Mouse (Mus musculus): ENCODE results near the gene 1700014D04Rik. TPM values are rescaled to one million over a fixed set of nuclear protein-coding genes. Genes with fewer than 3 reads are reported as not detected.
"Not testable (repeated sequence)": the region's sequence is repeated elsewhere in the genome, so short reads cannot be mapped to it uniquely, and the experiment has no call there.

The 1700014D04Rik gene
- polyA plus RNA-seq, 1 experiment from 2014 or later: not detected

GRCm38 (mm10) chr13:59766786-59767515, 20.4 kb upstream of the 1700014D04Rik start:
- ATAC-seq (replicated peaks; ENCODE audit: low FRiP score): no peak
- Histone ChIP-seq H3K27ac (peak overlapping the region; percentile 80), H3K4me2 (peak overlapping the region; percentile 78), H3K9ac (peak overlapping the region; percentile 17; the same call in 1 of the 2 replicates), H3K4me1 (peaks cover 51% of the 10 kb centered on the region), H3K9me3 (replicated peaks) (no peaks in the 10 kb centered on the region), H3K4me3 (replicated peaks) (peak overlapping the region; percentile 14), H3K27me3 (no peaks in the 10 kb centered on the region), H3K36me3 (peaks cover 19% of the 10 kb centered on the region)
- 45% methylated on average over 11 of the region's 11 CpGs for WGBS

- Histone ChIP-seq H3K4me1 (peaks cover 27% of the 10 kb centered on the region), H3K27me3 (no peaks in the 10 kb centered on the region), H3K4me2 (no peak overlapping the region), H3K9me3 (replicated peaks) (no peaks in the 10 kb centered on the region), H3K9ac (no peak overlapping the region), H3K4me3 (replicated peaks) (no peak overlapping the region), H3K27ac (no peak overlapping the region), H3K36me3 (peaks cover 55% of the 10 kb centered on the region)
- ATAC-seq (replicated peaks; ENCODE audit: low FRiP score): no peak
- 93% methylated on average over 7 of the region's 7 CpGs for WGBS
These were observed 16.2 kb upstream of the 1700014D04Rik start for GRCm38 (mm10) chr13:59762791-59763190.

GRCm38 (mm10) chr13:59756906-59757305, 10.4 kb upstream of the 1700014D04Rik start:
- ATAC-seq (replicated peaks; ENCODE audit: low FRiP score): no peak
- 74% methylated on average over 7 of the region's 7 CpGs for WGBS
- Histone ChIP-seq H3K4me3 (replicated peaks) (no peak overlapping the region), H3K4me1 (0 out of 2 replicates have a peak, but pooled peaks cover 3% of the 10 kb centered on the region), H3K9ac (no peak overlapping the region), H3K27ac (0 out of 2 replicates have a peak overlapping the region, but pooled peaks have one; percentile 14), H3K36me3 (peaks cover 69% of the 10 kb centered on the region), H3K27me3 (no peaks in the 10 kb centered on the region), H3K4me2 (no peak overlapping the region), H3K9me3 (replicated peaks) (no peaks in the 10 kb centered on the region)

GRCm38 (mm10) chr13:59750310-59750709, 3.8 kb upstream of the 1700014D04Rik start:
- no peak overlapping the region for H3K4me2 ChIP-seq
- no peak overlapping the region for H3K4me3 ChIP-seq (replicated peaks)
- no peaks in the 10 kb centered on the region for H3K27me3 ChIP-seq
- H3K9me3 ChIP-seq (replicated peaks): no peaks in the 10 kb centered on the region
- no peaks in the 10 kb centered on the region for H3K4me1 ChIP-seq
- 79% methylated on average over 12 of the region's 12 CpGs for WGBS
- H3K36me3 ChIP-seq: peaks cover 15% of the 10 kb centered on the region
- H3K9ac ChIP-seq: no peak overlapping the region
- no peak for ATAC-seq (replicated peaks; ENCODE audit: low FRiP score)
- no peak overlapping the region for H3K27ac ChIP-seq

GRCm38 (mm10) chr13:59746164-59746563, 388 bp downstream of the 1700014D04Rik start:
- H3K9ac ChIP-seq: no peak overlapping the region
- no peak overlapping the region for H3K27ac ChIP-seq
- 66% methylated on average over 6 of the region's 6 CpGs for WGBS
- no peaks in the 10 kb centered on the region for H3K27me3 ChIP-seq
- no peaks in the 10 kb centered on the region for H3K36me3 ChIP-seq
- 0 out of 2 replicates have a peak, but pooled peaks have one; percentile 29 for ATAC-seq (replicated peaks; ENCODE audit: low FRiP score)
- no peaks in the 10 kb centered on the region for H3K4me1 ChIP-seq
- no peaks in the 10 kb centered on the region for H3K9me3 ChIP-seq (replicated peaks)
- H3K4me2 ChIP-seq: no peak overlapping the region
- H3K4me3 ChIP-seq (replicated peaks): no peak overlapping the region

- H3K9ac ChIP-seq: no peak overlapping the region
- H3K36me3 ChIP-seq: no peaks in the 10 kb centered on the region
- WGBS: 88% methylated on average over 6 of the region's 6 CpGs
- no peaks in the 10 kb centered on the region for H3K27me3 ChIP-seq
- H3K4me2 ChIP-seq: no peak overlapping the region
- no peaks in the 10 kb centered on the region for H3K4me1 ChIP-seq
- H3K4me3 ChIP-seq (replicated peaks): no peak overlapping the region
- no peak for ATAC-seq (replicated peaks; ENCODE audit: low FRiP score)
- H3K9me3 ChIP-seq (replicated peaks): no peaks in the 10 kb centered on the region
- H3K27ac ChIP-seq: no peak overlapping the region
These were observed 1.1 kb downstream of the 1700014D04Rik start for GRCm38 (mm10) chr13:59745462-59745861.

- Histone ChIP-seq H3K27ac (no peak overlapping the region), H3K4me3 (replicated peaks) (no peak overlapping the region), H3K9me3 (replicated peaks) (no peaks in the 10 kb centered on the region), H3K36me3 (no peaks in the 10 kb centered on the region), H3K4me1 (no peaks in the 10 kb centered on the region), H3K27me3 (no peaks in the 10 kb centered on the region), H3K4me2 (no peak overlapping the region), H3K9ac (no peak overlapping the region)
- 78% methylated on average over 10 of the region's 10 CpGs for WGBS
- ATAC-seq (replicated peaks; ENCODE audit: low FRiP score): no peak
These were observed 4.9 kb downstream of the 1700014D04Rik start for GRCm38 (mm10) chr13:59741697-59742096.

- Histone ChIP-seq H3K4me2 (no peak overlapping the region), H3K27ac (no peak overlapping the region), H3K9ac (no peak overlapping the region), H3K4me3 (replicated peaks) (no peak overlapping the region), H3K36me3 (no peaks in the 10 kb centered on the region), H3K9me3 (replicated peaks) (no peaks in the 10 kb centered on the region), H3K27me3 (no peaks in the 10 kb centered on the region), H3K4me1 (no peaks in the 10 kb centered on the region)
- 81% methylated on average over 11 of the region's 11 CpGs for WGBS
- no peak for ATAC-seq (replicated peaks; ENCODE audit: low FRiP score)
These were observed 5.5 kb downstream of the 1700014D04Rik start for GRCm38 (mm10) chr13:59741096-59741495.

- Histone ChIP-seq H3K27ac (no peak overlapping the region), H3K27me3 (no peaks in the 10 kb centered on the region), H3K36me3 (no peaks in the 10 kb centered on the region), H3K9ac (no peak overlapping the region), H3K9me3 (replicated peaks) (no peaks in the 10 kb centered on the region), H3K4me1 (no peaks in the 10 kb centered on the region), H3K4me3 (replicated peaks) (no peak overlapping the region), H3K4me2 (no peak overlapping the region)
- WGBS: 92% methylated on average over 4 of the region's 4 CpGs
- no peak for ATAC-seq (replicated peaks; ENCODE audit: low FRiP score)
These were observed 7.2 kb downstream of the 1700014D04Rik start for GRCm38 (mm10) chr13:59739397-59739796.

- Histone ChIP-seq H3K4me2 (no peak overlapping the region), H3K4me1 (no peaks in the 10 kb centered on the region), H3K27ac (no peak overlapping the region), H3K27me3 (no peaks in the 10 kb centered on the region), H3K9me3 (replicated peaks) (no peaks in the 10 kb centered on the region), H3K9ac (no peak overlapping the region), H3K36me3 (no peaks in the 10 kb centered on the region), H3K4me3 (replicated peaks) (no peak overlapping the region)
- ATAC-seq (replicated peaks; ENCODE audit: low FRiP score): peak; percentile 40; the same call in 1 of the 2 replicates
- 85% methylated on average over 2 of the region's 2 CpGs for WGBS
These were observed 8.1 kb downstream of the 1700014D04Rik start for GRCm38 (mm10) chr13:59738455-59738854.

- WGBS: 29% methylated on average over 3 of the region's 3 CpGs
- Histone ChIP-seq H3K4me1 (no peaks in the 10 kb centered on the region), H3K4me2 (no peak overlapping the region), H3K9ac (no peak overlapping the region), H3K36me3 (no peaks in the 10 kb centered on the region), H3K27ac (no peak overlapping the region), H3K4me3 (replicated peaks) (no peak overlapping the region), H3K9me3 (replicated peaks) (no peaks in the 10 kb centered on the region), H3K27me3 (no peaks in the 10 kb centered on the region)
- 0 out of 2 replicates have a peak, but pooled peaks have one; percentile 57 for ATAC-seq (replicated peaks; ENCODE audit: low FRiP score)
These were observed 11.4 kb downstream of the 1700014D04Rik start for GRCm38 (mm10) chr13:59735190-59735589.

GRCm38 (mm10) chr13:59734347-59734746, 12.2 kb downstream of the 1700014D04Rik start:
- not testable (repeated sequence) for ATAC-seq (replicated peaks; ENCODE audit: low FRiP score); H3K27me3 ChIP-seq; H3K36me3 ChIP-seq; H3K4me3 ChIP-seq (replicated peaks); H3K4me2 ChIP-seq; H3K27ac ChIP-seq; H3K9me3 ChIP-seq (replicated peaks); H3K4me1 ChIP-seq; H3K9ac ChIP-seq
- 32% methylated on average over 6 of the region's 6 CpGs for WGBS

All from kidney, embryonic 15.5 days (tissue).